Mouse (Mus musculus) cerebellum, postnatal 10 days (tissue): ENCODE measurements around the gene Kcnk3.

Source experiments
- DNase-seq, 2 experiments: peaks; one replicate each; pipeline ENCODE4 v3.0.0; 2021; ENCODE audit warnings: mixed read lengths in 2 of 2

Gene Kcnk3

DNA sequence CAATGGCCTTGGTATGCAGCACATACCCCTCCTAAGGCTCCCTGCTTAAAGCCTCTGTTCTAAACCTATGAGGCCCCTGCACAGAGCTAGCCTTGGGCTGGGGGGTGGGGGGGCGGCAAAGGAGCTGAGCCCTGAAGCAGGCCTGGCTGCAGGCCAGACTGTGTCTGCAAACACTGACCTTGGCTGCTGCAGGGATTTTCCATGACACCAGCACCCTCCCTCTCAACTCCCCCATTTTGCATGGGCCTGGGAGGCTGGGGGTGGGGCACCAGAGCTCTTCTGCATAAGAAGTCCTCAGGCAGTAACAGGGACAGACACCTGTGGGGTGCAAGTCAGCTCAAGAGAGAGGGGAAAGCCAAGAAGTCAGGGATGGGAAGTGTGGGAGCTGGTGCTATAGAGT lies 26.3 kb downstream of the Kcnk3 start:
- no peak for DNase-seq

DNA sequence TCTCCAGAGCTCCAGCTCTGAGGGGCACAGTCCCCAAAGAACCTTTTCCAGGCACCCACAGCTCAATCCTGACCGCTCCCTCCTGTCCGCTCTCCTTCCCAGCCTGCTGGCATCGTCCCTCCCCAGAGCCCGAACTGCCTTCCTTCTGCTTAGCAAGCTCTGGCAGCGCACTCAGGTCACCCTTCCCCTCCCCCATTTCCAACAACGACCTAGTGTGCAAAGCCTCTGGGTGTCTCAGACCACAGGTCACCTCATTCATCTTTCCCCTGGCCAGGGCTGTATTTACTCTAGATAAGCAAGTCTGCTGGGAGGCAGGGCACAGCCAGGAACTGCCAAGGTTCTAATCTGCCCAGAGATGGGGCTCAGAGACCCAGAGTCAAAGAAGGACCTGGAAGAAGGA lies 27.4 kb downstream of the Kcnk3 start:
- no peak for DNase-seq

DNA sequence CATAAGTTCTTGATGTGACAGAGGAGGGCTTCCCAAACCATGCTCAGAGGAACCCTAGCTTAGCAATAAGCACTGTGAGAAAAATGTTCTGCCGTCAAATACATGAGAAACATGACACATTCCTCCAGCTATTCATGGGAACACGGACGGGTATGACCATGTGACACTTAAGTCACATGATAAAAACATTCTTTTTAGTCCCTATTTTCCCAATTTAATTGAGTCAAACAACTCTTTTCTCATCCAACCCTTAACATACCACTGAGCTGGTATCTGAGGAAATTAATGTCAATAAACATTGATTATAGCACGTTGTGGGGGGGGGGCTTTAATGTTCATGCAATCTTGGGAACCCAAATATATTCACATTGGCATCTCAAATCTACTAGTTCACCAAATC lies 27.8 kb downstream of the Kcnk3 start:
- no peak for DNase-seq

DNA sequence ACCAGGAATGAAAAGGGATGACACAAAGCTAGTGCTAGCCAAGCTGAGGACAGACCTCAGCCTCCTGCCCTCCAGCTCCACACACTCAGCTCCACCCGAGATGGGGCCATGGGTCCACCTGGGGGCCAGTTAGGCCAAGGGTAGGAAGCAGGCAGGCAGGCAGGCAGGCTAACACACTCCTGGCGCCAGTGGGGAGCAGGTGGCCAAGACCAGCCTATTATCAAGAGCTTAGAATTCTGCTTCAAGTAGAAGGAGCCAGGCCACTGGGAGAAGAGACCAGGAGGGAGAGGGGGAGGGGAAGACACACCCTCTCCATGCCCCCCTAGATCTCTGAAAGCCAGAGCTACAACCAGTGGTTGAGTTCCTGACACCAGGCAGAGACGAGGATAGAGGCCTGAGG lies 28.7 kb downstream of the Kcnk3 start:
- DNase-seq: no peak

DNA sequence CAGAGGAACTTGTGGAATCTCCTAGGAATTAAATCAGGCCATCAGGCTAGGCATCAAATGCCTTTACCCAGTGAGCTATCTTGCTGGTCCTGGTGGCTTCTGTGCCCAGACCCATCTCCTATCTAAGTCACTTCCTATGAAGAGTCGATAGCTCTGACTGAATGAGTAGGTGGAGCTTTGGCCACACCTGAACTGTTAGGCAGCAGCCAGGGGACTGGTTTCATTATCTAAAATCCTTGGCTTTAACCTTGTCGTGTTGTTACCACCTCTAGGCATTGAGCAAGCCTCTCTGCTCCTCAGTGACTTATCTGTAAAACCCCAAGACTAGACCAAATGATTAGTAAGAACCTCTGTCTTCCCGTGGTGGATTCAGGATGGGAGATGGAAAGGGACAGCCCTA lies 29.4 kb downstream of the Kcnk3 start:
- no peak for DNase-seq

DNA sequence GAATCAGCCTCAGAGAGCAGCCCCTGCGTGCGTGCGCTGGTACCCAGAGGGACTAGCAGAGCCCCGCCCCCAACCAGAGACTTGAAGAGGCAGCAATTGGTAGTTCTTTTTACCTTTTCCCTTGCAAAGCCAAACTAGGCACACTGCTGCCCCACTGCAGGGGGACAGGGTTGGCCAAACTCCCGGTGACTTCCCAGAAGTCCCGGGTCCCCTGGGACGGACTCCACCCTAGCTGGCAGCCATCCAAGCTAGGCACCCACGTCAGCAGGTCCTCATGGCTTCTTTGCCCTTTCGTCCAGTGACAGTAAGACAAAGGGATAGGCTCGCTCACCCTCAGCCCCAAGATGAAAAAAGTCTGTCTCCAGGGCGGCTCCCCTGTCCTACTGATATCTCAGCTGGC lies 29.9 kb downstream of the Kcnk3 start:
- peak; percentile 45 to 46 for DNase-seq

DNA sequence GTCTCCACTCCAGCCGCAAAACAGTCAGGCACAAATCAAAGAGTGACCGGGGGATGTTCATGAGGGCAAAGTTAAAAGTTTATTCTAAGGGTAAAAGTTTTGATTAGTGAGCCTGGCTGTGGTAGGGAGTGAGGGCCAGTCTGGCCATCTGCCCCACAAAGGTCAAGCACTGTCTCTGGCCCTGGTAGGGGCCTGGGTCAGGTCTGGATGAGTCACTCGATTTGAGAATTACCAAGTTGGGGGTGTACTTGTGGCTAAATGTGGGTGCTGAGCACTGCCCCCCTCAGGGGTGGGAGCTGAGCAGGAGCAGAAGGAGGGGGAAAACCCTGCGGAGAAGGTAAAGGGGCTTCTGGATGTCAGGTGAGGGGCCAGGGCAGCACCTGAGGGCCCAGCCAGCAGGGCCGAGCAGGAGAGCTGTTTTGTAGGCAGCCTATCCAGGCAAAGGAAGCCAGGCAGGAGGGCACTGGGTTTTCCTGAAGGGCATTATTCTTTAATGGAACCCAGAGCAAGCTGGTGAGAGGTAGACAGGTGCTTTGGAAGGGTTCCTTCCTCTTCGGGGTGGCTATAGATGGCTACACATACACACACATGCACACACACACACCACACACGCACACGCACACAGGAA lies 30.5 kb downstream of the Kcnk3 start:
- no peak for DNase-seq

DNA sequence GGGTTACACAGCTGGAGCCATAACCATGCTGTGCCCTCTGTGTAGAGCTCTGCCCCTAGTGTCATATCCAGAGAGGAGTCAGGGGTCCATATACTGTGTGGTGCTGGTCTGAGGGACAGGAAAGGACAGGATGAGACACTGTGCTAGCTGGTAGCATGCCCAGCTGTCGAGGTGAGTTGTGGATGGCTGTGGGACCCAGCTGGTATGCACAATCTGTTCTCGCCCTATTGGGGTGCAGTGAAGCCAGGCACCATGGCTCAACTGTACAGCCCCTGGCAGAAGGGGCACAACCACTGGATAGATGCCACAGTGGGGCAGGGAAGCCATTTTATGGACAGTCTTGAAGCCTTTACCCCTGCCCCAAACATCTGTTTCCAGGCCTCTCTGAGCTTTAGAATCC lies 31.2 kb downstream of the Kcnk3 start:
- peak in 1 of 2 experiments; percentile 37 for DNase-seq

DNA sequence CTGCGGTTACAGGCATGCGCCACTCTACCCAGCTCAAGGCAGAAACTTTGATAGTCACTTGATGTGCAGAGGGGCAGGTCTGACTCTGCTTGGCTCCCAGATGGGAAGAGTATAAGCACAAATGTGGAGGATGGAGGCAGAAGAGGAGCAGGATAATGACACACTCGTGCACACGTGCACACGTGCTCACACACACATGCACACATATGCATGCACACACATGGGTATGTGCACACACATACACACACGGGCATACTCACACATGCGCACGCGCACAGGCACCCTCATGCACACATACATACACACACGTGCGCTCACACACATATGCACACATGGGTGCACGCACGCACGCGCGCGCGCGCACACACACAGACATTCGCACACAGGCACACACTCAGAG lies 32.6 kb downstream of the Kcnk3 start:
- no peak for DNase-seq

DNA sequence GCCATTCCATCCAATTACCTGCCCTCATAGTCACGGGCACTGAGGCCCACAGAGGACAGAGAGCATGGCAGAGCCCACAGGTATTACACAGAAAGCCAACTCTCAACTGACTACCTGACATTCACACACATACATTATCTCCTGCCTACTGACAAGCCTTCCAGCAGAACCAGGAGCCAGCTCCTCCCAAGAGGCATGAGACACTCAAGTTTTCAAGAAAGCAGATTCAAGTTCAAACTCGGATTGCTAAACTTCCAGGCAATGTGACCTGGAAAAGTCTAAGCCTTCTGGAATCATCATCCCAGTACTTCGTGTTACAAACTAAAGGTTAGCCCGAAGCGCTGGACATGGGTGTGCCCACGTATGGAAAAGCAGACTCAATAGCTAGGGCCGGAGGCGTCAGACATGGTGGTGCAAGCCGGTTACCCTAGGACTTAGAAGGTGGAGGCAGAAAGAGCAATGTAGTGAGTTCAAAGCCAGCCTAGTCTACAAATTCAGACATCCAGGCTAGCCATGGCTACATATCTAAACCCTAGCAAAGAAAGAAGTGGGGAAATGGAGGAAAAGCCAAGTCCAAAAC lies 33.3 kb downstream of the Kcnk3 start:
- DNase-seq: no peak

DNA sequence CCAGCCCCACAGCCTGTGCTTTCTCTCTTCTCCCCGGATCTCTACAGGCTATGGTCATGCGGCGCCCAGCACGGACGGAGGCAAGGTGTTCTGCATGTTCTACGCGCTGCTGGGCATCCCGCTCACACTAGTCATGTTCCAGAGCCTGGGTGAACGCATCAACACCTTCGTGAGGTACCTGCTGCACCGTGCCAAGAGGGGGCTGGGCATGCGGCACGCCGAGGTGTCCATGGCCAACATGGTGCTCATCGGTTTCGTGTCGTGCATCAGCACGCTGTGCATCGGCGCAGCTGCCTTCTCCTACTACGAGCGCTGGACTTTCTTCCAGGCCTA lies 33.8 kb downstream of the Kcnk3 start:
- DNase-seq: peak in 1 of 2 experiments; percentile 49

DNA sequence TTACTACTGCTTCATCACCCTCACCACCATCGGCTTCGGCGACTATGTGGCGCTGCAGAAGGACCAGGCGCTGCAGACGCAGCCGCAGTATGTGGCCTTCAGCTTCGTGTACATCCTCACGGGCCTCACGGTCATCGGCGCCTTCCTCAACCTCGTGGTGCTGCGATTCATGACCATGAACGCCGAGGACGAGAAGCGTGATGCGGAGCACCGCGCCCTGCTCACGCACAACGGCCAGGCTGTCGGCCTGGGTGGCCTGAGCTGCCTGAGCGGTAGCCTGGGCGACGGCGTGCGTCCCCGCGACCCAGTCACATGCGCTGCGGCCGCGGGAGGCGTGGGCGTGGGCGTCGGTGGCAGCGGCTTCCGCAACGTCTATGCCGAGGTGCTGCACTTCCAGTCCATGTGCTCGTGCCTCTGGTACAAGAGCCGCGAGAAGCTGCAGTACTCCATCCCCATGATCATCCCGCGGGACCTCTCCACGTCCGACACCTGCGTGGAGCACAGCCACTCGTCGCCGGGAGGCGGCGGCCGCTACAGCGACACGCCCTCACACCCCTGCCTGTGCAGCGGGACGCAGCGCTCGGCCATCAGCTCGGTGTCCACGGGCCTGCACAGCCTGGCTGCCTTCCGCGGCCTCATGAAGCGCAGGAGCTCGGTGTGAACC lies 34.3 kb downstream of the Kcnk3 start:
- DNase-seq: peak; percentile 47 to 55

DNA sequence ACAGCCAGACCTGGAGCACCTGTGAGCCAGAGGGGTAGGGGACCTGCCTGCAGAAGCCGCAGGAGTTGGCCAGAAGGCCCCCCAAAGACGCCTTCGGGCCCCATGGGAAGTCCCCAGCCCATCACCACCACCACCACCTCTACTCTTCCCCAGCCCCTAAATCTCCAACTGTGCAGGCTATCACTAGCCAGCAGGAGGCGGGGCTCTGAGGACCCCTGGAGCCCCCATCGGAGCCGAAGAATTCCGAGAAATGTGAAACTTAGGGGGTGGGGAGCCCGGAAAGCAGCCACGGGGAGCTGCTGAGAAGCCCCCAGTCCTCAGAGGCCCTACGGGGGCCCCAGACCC lies 34.8 kb downstream of the Kcnk3 start:
- DNase-seq: no peak

DNA sequence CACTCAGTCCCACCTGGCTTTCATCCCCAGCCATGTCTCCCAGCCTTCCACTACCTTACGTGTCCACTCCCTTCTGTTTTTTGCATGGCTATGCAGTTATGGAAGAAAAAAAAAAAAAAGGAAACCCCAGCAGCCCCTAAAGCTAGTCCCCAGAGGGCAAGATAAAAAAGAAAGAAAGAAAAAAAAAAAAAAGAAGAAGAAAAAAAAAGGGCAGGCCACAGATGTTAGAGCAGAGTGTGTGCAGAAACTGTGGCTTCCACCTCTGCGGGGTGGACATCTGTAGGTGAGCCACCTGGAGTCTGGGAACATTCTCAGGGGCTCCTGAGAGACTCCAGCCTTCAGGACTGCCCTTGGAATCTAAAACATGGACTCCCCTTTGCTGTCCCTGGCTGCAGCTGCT lies 35.4 kb downstream of the Kcnk3 start:
- no peak for DNase-seq

DNA sequence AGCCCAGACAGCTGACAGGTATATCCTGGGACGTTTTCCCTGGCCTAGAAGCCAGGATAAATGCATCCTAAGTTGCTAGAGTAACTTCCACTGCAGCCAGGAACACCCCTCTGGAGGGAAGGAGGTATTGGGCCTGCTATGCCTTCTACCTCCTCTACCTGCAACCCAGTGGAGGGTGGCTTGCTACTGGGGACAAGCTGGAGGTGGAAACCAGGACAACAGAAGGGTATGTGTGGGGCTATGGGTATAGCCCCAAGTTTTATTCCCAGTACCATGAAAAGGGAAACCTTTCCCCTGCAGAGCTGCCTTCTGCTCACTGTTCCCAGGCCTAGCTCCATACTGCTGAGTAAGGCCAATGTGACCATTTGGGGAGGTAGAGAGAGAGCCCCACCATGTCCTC lies 36.3 kb downstream of the Kcnk3 start:
- no peak for DNase-seq

DNA sequence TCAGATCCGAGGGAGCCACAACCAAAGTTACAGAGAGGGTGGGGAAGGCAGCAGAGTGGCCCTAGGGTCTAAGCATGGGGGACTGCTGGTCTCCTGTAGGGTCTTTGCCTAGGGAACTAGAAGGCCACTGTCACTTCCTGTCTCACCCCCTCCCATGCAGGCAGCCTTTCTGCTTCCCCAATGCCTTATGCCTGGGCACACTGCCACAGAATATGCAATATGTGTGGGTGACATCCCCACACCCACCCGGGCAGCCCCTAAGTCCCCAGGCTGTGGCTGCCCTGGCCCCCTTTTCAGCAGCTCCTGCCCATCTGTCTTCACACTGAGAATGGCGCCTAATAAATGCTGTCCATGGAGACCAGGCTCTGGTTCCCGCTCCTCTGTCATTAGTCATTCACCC lies 36.9 kb downstream of the Kcnk3 start:
- no peak for DNase-seq

DNA sequence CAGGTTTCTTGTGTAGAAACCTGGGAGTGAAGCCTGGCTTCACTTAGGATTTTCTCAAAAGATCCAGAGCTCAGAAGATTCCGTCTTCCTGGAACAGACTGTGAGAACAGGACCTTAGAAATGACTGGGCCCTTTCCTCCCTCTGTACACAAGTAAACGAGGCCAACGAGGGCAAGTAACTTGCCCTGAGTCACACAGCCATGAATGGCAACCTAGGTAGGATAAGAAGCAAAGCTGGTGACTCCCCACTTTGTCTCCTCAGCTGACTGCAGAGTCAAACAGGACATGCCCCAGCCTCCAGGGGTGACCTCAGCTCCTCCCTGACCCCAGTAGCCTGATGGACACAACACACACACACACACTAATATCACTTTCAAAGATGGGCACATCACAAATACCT lies 37.4 kb downstream of the Kcnk3 start:
- DNase-seq: no peak

DNA sequence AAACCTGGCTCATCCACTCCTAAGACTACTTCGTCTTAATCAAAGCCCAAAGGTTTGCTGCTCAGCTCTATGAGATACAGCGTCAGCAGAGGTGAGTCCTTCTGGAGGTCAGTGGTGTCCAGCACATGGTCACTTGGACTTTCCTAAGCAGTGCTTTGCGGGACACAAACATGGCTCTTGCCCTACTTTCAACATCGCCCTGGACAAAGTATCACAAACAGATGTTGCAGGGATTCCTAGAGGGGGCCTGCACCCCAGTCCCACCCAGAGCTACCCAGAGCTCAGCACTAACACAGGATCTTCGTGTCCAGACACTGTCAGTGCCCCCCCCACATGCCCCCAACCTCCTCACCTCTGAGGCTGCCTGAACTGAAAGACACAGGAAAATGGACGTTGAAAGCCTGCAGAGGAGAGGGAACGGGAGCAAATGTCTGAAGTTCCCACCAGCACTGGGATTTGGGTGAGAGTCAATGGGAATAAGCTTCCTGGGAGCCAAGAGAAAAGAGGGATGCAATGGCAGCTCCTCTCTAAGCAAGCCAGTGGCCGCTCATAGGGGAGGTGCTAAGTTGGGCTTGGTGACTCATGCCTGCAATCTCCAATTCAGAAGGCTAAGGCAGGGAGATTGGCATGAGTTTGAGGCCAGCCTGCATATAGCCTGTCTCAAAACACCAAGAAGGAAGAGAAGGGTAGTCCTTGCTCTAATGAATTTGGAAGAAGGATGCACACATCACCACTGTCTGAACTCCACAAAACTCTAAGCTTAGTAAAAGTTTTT lies 38.5 kb downstream of the Kcnk3 start:
- DNase-seq: no peak

DNA sequence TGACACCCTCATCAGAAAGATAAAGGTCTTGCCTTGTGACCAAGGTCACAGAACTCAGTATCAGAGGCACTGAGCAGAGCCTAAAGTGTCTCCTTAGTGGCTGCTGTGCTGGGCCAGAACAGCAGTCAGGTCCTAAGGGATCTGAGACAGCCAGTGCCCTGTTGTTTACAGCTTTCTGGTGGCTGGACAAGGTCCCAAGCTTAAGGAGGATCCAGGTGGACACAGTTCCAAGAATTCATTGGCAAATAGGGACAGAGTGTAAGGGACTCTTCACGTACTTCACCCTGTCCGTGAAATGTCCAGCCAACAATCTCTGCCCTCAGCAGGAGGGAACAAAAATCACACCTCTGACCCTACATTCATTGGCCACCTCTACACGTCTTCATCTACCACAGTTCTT lies 40.5 kb downstream of the Kcnk3 start:
- DNase-seq: no peak

DNA sequence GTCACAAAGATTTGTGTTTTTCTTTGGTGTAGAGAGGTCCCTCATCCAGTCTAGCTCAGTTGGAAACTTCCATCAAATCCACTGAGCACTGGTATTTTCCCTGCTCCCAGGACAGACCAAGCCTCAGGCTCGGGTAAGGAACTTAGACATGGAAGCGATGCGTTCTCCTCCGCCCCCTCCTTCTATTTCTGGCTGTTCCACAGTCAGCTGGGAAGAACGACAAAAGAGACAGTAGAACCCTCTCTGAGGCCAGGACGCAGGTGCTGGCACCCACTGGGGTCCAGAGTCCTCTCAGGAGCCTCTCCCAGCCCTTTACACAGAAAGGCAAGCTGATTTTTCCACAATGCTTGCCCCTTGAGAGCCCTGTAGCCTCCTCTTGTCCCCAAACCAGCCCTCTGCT lies 42.4 kb downstream of the Kcnk3 start:
- no peak for DNase-seq

DNA sequence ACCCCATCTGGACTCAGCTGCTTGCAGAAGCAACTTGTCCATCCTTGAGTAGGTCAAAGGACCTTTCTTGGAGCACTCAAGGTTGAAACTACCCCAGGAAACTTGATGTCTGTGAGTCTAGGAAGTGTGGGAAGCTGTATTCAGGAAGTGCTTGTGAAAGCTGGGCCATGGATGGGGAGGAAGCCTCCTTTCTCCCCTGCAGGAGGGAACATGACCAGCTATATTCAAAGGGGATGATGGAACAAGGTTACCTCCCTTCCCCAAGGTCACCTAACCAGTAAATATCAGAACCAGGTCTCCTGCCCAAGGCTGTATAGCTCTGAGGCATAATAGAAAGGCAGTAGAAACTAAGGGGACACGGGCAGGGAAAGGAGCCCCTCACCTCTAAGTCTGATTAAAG lies 44.2 kb downstream of the Kcnk3 start:
- no peak for DNase-seq

DNA sequence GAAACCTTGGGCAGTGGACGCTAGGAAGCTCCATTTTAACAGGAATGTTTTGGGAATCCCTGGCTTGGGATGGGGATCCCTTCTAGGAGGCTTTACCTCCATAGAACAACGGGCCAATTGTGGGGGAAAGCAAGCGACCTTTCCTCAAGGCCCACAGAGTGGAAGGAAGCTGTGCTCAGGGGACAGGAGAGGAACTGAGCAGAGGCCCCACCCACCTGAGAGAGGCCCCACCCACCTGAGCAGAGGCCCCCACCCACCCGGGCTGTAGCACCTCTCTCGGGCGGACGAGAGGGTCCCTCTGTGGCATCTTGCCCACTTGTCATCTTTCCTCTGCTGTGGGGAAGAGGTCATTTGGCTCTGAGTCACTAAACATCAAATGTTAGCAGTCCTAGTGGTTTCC lies 49.0 kb downstream of the Kcnk3 start:
- DNase-seq: peak; percentile 33 to 41

DNA sequence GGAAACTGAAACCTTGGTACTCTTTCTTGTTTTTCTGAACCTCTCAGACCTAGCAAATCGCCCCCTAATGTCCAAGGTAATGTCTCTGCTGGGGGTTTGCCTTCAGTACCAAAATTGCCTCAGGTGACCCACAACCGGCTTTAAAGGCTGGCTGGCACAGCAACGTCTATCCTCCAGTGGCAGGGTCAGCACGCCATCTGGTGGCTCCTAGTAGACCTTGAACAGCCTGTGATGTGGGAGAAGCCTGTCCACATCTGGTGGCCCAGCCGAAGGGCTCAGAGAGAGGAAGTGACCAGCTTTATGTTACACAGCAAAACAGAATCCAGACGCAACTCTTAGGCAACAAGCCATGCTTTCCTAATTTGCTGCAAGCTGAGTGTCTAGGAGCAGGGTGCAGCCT lies 50.1 kb downstream of the Kcnk3 start:
- DNase-seq: peak; percentile 88 to 89

DNA sequence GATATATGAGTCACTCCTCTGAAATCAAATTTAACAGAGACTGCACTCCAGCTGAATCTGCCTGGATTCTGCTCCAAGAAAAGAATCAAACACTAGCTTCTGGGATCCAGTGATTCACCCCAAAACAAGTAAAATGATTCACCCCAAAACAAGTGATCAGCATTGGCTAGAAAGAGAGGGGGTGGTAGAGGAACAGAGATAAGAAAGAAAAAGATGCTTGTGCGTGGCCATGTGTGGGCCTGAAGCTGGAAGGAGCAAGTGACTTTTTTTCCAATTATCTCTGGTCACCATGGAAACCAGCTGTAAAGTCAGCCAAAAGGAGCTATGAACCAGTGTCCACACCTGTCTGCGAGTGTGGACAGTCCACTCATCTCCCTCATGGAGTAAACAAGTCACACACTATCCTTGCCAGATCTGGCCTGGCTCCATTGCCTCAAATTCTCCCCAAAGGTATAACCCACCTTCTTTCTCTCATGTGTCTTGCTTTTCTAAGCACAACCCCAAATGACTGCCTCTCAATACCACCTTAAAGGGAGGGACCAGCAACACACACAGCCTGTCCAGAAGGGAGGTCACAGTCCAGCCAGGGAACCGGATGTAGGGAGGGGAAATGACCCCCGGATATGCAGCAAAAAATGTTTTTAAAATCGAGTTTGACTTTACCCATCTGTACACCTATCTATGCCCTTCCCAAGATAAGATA lies 55.7 kb downstream of the Kcnk3 start:
- DNase-seq: no peak
